Mouse (Mus musculus): ENCODE measurements around the gene Impdh1. TPM values are rescaled to one million over a fixed set of nuclear protein-coding genes. Genes with fewer than 3 reads are reported as not detected.

The Impdh1 gene
- polyA plus RNA-seq, 1 experiment from 2014 or later, result 51.8 TPM

Small RNAs within 50 kb of the gene (microRNA-seq; reads per million reads assigned to microRNA genes)
- not detected for gene Gm24303

Other genes starting within 250 kb of the Impdh1 start
- gene Lep, start 156.1 kb downstream of the Impdh1 start, polyA plus RNA-seq (2015; fragmentation: Nextera tagmentation; extraction: Ambion mirVana), result not detected in 2 replicates
- gene Rbm28, start 51.4 kb downstream of the Impdh1 start, polyA plus RNA-seq (2015; fragmentation: Nextera tagmentation; extraction: Ambion mirVana), result 47.2 and 48.5 TPM in 2 replicates
- gene Prrt4, start 36.8 kb downstream of the Impdh1 start, polyA plus RNA-seq (2015; fragmentation: Nextera tagmentation; extraction: Ambion mirVana), result 2.7 and 3.6 TPM in 2 replicates
- 34.5 and 36.7 TPM in 2 replicates for gene Hilpda, start 56.1 kb upstream of the Impdh1 start, polyA plus RNA-seq (2015; fragmentation: Nextera tagmentation; extraction: Ambion mirVana)
- 0.46 and 0.54 TPM in 2 replicates for gene Fam71f2, start 63.2 kb upstream of the Impdh1 start, polyA plus RNA-seq (2015; fragmentation: Nextera tagmentation; extraction: Ambion mirVana)
- gene Fam71f1, start 102.8 kb upstream of the Impdh1 start, polyA plus RNA-seq (2015; fragmentation: Nextera tagmentation; extraction: Ambion mirVana), result not detected in 2 replicates
- gene Calu, start 131.7 kb upstream of the Impdh1 start, polyA plus RNA-seq (2015; fragmentation: Nextera tagmentation; extraction: Ambion mirVana), result 158 and 166 TPM in 2 replicates
- gene Opn1sw, start 172.1 kb upstream of the Impdh1 start, polyA plus RNA-seq (2015; fragmentation: Nextera tagmentation; extraction: Ambion mirVana), result 0.30 and 0.41 TPM in 2 replicates
- 28.6 and 30.4 TPM in 2 replicates for gene Ccdc136, start 179.9 kb upstream of the Impdh1 start, polyA plus RNA-seq (2015; fragmentation: Nextera tagmentation; extraction: Ambion mirVana)
- 2.8 and 3.8 TPM in 2 replicates for gene Flnc, start 216.9 kb upstream of the Impdh1 start, polyA plus RNA-seq (2015; fragmentation: Nextera tagmentation; extraction: Ambion mirVana)

All from midbrain, embryonic 13.5 days (tissue).